Mouse (Mus musculus) stomach, embryonic 16.5 days (tissue): ENCODE results near the gene Gli1. TPM values are rescaled to one million over a fixed set of nuclear protein-coding genes. Genes with fewer than 3 reads are reported as not detected.
"Not testable (repeated sequence)": the region's sequence is repeated elsewhere in the genome, so short reads cannot be mapped to it uniquely, and the experiment has no call there.

ENCODE experiments used
- ATAC-seq: fragments of 200-750 bp; cut with Nextera tagmentation; 2 replicates; pipeline ENCODE4 v1.8.0; 2017; ENCODE audit warnings: moderate number of reproducible peaks, moderate TSS enrichment; ENCODE audit not compliant: insufficient read depth, low FRiP score
- H3K27ac ChIP-seq: fragments of 300-500 bp; sonication (generic); 2 replicates; pipeline ENCODE4 v1.5.1; 2014; ENCODE audit warnings: low read length
- H3K27me3 ChIP-seq: fragments of 300-500 bp; sonication (generic); 2 replicates; pipeline ENCODE4 v1.6.1; 2014; ENCODE audit warnings: low read length, control low read depth, mixed read lengths; ENCODE audit not compliant: control insufficient read depth, insufficient read depth
- H3K36me3 ChIP-seq: fragments of 300-500 bp; sonication (generic); 2 replicates; pipeline ENCODE4 v1.6.1; 2014; ENCODE audit warnings: low read length; ENCODE audit not compliant: control insufficient read depth, insufficient read depth
- H3K4me1 ChIP-seq: fragments of 300-500 bp; sonication (generic); 2 replicates; pipeline ENCODE4 v1.6.1; 2014; ENCODE audit warnings: low read length, control low read depth, mixed read lengths; ENCODE audit not compliant: control insufficient read depth, insufficient read depth
- H3K4me2 ChIP-seq: fragments of 300-500 bp; sonication (generic); 2 replicates; pipeline ENCODE4 v1.6.1; 2014; ENCODE audit warnings: low read depth, low read length, mixed read lengths
- H3K4me3 ChIP-seq: fragments of 300-500 bp; sonication (generic); replicated peaks from 2 replicates; pipeline ENCODE4 v1.5.1; 2014; ENCODE audit warnings: mild to moderate bottlenecking, low read length
- H3K9ac ChIP-seq: fragments of 300-500 bp; sonication (generic); 2 replicates; pipeline ENCODE4 v1.6.1; 2014; ENCODE audit warnings: low read length
- H3K9me3 ChIP-seq: fragments of 300-500 bp; sonication (generic); replicated peaks from 2 replicates; pipeline ENCODE4 v1.6.1; 2016; ENCODE audit warnings: low read length, control low read depth; ENCODE audit not compliant: control insufficient read depth
- WGBS: fragments of 180-500 bp; shearing (Covaris S2); extraction: QIAGEN DNeasy Blood & Tissue Kit; methylation state at CpG from one replicate; pipeline ENCODE4 v1.1.7; 2014; 5-methylcytosine and 5-hydroxymethylcytosine counted together
- polyA plus RNA-seq: library from polyadenylated mRNA; unstranded; fragments of >200 nt; fragmentation: Nextera tagmentation; extraction: Ambion mirVana; gene quantifications from 2 replicates; pipeline ENCODE4 v1.2.1, GENCODE M21; 2015

Gli1 gene
- polyA plus RNA-seq, 1 experiment from 2014 or later: 9.8 TPM

GRCm38 (mm10) chr10:127319969-127320368, 21.8 kb downstream of the Gli1 start:
- Histone ChIP-seq H3K27me3 (no peaks in the 10 kb centered on the region), H3K4me1 (no peaks in the 10 kb centered on the region), H3K27ac (no peak overlapping the region), H3K4me2 (no peak overlapping the region), H3K9me3 (no peaks in the 10 kb centered on the region), H3K9ac (no peak overlapping the region), H3K36me3 (no peaks in the 10 kb centered on the region), H3K4me3 (no peak overlapping the region)
- 75% methylated on average over 7 of the region's 7 CpGs for WGBS
- ATAC-seq: no peak

- Histone ChIP-seq H3K4me2 (no peak overlapping the region), H3K4me3 (no peak overlapping the region), H3K27ac (no peak overlapping the region), H3K9me3 (no peaks in the 10 kb centered on the region), H3K27me3 (no peaks in the 10 kb centered on the region), H3K36me3 (no peaks in the 10 kb centered on the region), H3K9ac (no peak overlapping the region), H3K4me1 (no peaks in the 10 kb centered on the region)
- ATAC-seq: no peak
- 46% methylated on average over 4 of the region's 4 CpGs for WGBS
Measured at GRCm38 (mm10) chr10:127318009-127318408, 23.8 kb downstream of the Gli1 start.

GRCm38 (mm10) chr10:127317277-127317676, 24.5 kb downstream of the Gli1 start:
- Histone ChIP-seq H3K9me3 (no peaks in the 10 kb centered on the region), H3K4me2 (no peak overlapping the region), H3K9ac (no peak overlapping the region), H3K27ac (no peak overlapping the region), H3K4me1 (0 out of 2 replicates have a peak, but pooled peaks cover 2% of the 10 kb centered on the region), H3K36me3 (no peaks in the 10 kb centered on the region), H3K27me3 (no peaks in the 10 kb centered on the region), H3K4me3 (no peak overlapping the region)
- no peak for ATAC-seq
- 80% methylated on average over 2 of the region's 2 CpGs for WGBS

GRCm38 (mm10) chr10:127314950-127315349, 26.8 kb downstream of the Gli1 start:
- H3K9ac ChIP-seq, H3K4me2 ChIP-seq, H3K27ac ChIP-seq, H3K36me3 ChIP-seq, H3K9me3 ChIP-seq, ATAC-seq, H3K4me3 ChIP-seq, H3K27me3 ChIP-seq: not testable (repeated sequence)
- WGBS: 78% methylated on average over 1 of the region's 1 CpGs
- peaks cover 10% of the 10 kb centered on the region; the same call in 1 of the 2 replicates for H3K4me1 ChIP-seq

- H3K4me3 ChIP-seq, H3K9ac ChIP-seq, H3K27me3 ChIP-seq, H3K4me2 ChIP-seq, H3K36me3 ChIP-seq, H3K27ac ChIP-seq, ATAC-seq, H3K9me3 ChIP-seq: not testable (repeated sequence)
- H3K4me1 ChIP-seq: peaks cover 10% of the 10 kb centered on the region; the same call in 1 of the 2 replicates
- 84% methylated on average over 5 of the region's 5 CpGs for WGBS
Measured at GRCm38 (mm10) chr10:127313516-127313915, 28.3 kb downstream of the Gli1 start.

- no peak overlapping the region for H3K4me2 ChIP-seq
- ATAC-seq: no peak
- H3K9me3 ChIP-seq: no peaks in the 10 kb centered on the region
- no peaks in the 10 kb centered on the region for H3K27me3 ChIP-seq
- no peak overlapping the region for H3K27ac ChIP-seq
- 0 out of 2 replicates have a peak, but pooled peaks cover 10% of the 10 kb centered on the region for H3K36me3 ChIP-seq
- H3K4me3 ChIP-seq: no peak overlapping the region
- H3K9ac ChIP-seq: no peak overlapping the region
- H3K4me1 ChIP-seq: peaks cover 10% of the 10 kb centered on the region; the same call in 1 of the 2 replicates
- WGBS: 71% methylated on average over 4 of the region's 4 CpGs
Measured at GRCm38 (mm10) chr10:127312858-127313257, 28.9 kb downstream of the Gli1 start.

GRCm38 (mm10) chr10:127312356-127312676, 29.5 kb downstream of the Gli1 start:
- Histone ChIP-seq H3K4me2 (peak overlapping the region; percentile 61), H3K4me1 (peaks cover 10% of the 10 kb centered on the region; the same call in 1 of the 2 replicates), H3K4me3 (peak overlapping the region; percentile 76), H3K9ac (peak overlapping the region; percentile 72), H3K27me3 (no peaks in the 10 kb centered on the region), H3K27ac (peak overlapping the region; percentile 86), H3K36me3 (0 out of 2 replicates have a peak, but pooled peaks cover 10% of the 10 kb centered on the region), H3K9me3 (no peaks in the 10 kb centered on the region)
- peak; percentile 27; the same call in 1 of the 2 replicates for ATAC-seq
- WGBS: under 1% methylated on average over 4 of the region's 4 CpGs

- peak within 1 kb of the TSS; percentile 86 for H3K27ac ChIP-seq
- peak within 1 kb of the TSS; percentile 91 for H3K9ac ChIP-seq
- 0 out of 2 replicates have a peak, but pooled peaks cover 10% of the 10 kb centered on the region for H3K36me3 ChIP-seq
- H3K4me1 ChIP-seq: peaks cover 10% of the 10 kb centered on the region; the same call in 1 of the 2 replicates
- H3K4me2 ChIP-seq: peak within 1 kb of the TSS; percentile 85
- ATAC-seq: peak; percentile 97
- no peaks in the 10 kb centered on the region for H3K27me3 ChIP-seq
- WGBS: under 1% methylated on average over 65 of the region's 65 CpGs
- peak within 1 kb of the TSS; percentile 76 for H3K4me3 ChIP-seq
- no peaks in the 10 kb centered on the region for H3K9me3 ChIP-seq
Measured at GRCm38 (mm10) chr10:127311476-127312355, 30.1 kb downstream of the Gli1 start, which contains the start of gene Mars. Gene Mars, minus strand, starts transcription at chr10:127311786.
